Mouse (Mus musculus): Measurements from ENCODE around the gene Hcn2.
"Not testable (repeated sequence)": the region's sequence is repeated elsewhere in the genome, so short reads cannot be mapped to it uniquely, and the experiment has no call there.

Hcn2 gene

DNA sequence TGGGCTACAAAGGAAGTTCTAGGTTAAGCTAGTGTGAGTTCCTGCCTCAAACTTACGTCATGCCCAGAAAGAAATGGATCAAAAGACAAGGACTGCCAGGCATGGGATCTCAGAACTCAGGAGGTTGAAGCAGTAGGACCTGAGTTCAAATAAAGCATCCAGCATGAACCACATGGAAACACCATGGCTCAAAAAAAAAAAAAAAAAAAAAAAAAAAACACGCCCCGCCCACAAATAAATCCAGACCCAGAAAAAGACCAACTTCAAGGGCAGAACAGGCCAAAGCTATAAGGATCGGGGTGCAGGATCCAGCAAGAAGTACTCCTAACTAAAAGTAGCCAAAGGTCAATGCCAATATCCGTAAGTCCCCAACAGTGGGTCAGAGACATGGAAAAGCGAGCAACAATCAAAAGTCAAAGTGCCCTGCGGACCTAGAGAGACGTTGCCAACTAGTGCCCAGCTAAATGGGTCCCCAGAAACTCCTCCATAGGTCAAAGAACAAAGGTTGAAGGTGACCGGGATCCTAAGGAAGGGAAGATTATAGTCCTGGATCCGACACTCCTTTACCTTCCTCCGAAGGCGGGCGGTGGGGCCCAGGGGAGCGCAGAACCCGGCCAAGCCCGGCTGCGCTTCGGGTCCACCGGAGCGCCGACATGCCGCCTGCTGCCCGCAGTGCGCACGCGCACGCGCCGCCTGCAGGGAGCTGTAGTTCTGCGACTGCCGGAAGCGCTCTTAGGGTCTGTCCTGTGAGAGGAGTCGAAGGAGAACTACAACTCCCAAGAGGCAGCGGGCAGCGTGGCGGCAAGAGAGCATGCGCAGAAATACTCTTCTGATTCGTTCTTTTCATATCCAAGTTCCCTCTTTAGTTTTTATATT, 29.7 kb downstream of the Hcn2 start, which contains the start of gene Polrmt:
Gene Polrmt (minus strand): TSS at position 684 of the 876 bp plus-strand sequence.
- DNase-seq: peak; percentile 98

DNA sequence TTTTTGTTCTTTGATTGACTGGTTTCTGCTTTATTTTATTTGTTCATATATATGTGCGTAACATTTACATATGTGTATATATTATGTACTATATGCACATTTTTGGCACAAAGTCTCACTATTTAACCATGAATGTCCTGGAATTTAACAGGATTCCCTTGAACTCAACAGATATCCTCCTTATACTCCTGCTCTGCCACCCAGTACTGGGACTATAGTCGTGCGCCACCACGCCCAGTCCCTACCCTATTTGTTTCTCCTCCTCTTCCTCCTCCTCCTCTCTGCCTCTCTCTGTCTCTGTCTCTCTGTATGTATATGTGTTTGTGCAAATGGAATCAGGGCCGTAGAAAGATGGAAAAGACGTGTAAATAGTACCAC, 30.3 kb downstream of the Hcn2 start:
- DNase-seq: no peak

DNA sequence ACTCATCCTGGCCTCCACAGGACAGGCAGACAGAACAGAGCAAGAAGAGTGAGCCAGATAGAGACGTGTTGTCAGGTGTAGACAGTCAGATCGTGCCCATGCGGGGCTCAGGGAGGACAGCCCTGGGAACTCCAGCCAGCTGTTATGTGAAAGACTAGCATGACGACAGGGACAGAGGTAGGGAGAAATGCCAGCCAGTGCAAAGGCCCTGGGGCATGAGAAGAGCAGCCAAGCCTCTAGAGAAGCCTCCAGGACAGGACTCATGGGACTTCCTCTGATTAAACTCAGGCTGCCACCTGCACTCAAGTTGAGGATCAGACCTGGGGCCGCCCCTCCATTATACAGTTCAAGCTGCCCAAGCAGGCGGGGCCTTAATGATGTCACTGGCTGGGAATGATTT, 32.1 kb downstream of the Hcn2 start:
- DNase-seq: peak; percentile 51

DNA sequence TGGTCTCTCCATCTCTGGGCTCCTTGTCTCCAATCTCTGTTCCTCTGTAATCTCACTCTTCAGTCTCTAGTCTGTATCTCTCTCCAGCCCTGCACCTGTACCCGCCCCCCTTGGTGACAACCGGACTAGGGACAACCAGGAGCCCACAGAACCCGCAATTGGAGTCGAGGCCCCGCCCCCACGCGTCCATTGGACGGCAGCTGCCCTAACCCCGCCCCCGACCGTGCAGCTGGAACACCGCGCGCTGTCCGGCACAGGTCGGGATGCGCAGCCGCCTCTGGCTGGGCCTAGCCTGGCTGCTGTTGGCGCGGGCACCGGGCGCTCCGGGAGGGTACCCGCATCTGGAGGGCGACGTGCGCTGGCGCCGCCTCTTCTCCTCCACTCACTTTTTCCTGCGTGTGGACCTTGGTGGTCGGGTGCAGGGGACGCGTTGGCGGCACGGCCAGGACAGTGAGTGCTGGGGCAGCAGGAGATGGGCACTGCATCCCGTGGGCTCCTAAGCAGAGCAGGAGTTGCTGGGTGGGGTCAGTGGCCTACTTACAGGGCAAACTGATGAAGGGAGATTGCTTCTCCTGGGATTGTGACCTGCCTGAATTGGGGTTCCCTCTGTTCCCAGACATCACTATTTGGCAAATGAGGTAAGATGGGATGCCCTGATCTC, 38.6 kb downstream of the Hcn2 start, which contains the start of gene Fgf22:
Gene Fgf22 (plus strand): TSS at position 221 of the 661 bp plus-strand sequence.
- peak; percentile 87 for DNase-seq

DNA sequence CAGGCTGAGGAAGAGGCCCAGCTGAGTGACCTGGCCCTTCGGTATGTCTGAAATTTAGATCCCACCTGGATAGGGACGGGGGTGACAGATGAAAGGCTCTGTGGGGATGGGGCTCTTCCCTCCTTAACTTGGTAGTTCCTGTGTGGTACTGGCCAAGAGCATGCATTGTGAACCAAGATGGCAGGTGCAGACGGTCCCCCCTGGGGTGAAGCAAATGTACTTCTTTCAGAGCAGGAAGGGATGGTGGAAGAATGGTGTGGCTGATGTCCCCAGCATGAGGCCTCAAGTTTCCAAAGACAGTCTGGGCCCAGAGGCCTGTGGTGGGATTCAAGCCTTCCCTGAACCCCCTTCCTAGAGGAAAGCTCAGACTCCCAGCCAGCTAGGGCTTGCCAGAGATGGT, 39.4 kb downstream of the Hcn2 start:
- DNase-seq: peak; percentile 59

DNA sequence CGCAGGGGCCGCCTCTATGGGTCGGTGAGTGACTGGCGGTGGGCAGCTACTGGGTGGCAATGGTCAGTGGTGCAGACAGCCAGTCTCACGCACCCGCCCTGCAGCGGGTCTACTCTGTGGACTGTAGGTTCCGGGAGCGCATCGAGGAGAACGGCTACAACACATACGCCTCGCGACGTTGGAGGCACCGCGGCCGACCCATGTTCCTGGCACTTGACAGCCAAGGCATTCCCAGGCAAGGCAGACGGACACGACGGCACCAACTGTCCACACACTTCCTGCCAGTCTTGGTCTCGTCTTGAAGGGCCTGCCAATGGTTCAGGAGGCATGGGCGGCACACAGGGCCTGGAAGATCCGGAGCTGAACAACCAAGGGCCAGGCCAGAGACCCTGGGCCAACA, 40.2 kb downstream of the Hcn2 start:
- DNase-seq: no peak

DNA sequence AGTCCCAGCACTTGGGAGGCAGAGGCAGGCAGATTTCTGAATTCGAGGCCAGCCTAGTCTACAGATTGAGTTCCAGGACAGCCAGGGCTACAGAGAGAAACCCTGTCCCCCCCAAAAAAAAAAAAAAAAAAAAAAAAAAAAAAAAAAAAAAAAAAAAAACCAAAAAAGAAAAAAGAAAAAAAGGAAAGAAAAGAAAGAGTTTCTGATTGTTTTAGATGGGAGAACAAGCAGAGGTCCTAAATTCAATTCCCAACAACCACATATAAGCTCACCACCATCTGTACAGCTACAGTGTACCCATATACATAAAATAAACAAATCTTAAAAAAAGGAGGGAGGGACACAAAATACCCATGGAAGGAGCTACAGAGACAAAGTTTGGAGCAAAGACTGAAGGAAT, 43.2 kb downstream of the Hcn2 start:
- DNase-seq: not testable (repeated sequence)

DNA sequence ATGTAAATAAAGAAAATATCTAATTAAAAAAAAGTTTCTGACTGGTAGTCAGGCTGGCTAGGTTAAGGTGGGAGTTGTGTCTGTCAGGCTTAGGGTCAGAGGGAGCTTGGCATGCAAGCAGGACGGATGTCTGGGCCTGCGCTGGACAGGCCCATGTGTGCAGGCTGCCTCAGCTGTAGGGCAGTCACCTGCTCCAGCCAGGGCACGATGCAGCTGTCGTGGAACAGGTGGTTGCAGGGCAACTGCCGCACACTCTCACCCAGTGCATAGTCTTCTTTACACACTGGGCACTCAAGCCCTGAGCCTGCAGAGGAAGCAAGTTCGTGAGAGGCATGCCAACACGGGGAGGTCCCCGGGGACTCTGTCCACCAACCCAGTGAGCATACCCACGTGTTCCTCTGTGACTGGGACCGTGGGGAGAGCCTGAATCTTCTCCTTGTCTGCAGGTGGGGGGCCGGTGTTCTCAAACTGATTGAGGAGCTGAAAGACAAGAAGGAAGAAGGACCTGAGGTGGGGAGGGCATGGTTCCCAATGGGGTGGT, 44.2 kb downstream of the Hcn2 start:
- no peak for DNase-seq

DNA sequence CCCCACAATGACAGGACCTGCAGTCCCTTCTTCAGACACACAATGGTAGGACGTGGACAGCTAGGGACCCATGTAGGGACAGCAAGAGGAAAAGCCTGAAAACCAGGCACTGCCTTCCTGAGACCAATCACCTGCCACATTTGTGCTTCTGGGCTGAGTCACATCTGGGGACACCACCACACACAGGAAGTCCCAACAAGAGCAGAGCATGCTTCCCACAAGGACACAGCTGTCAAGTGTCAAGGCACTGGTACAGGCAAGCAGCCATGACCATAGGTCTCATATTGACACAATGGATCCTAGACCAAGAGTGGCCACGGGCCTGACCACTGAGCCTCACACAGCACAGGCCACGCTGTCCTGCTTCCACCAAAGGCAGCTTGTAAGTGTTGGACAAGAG, 46.4 kb downstream of the Hcn2 start:
- no peak for DNase-seq

DNA sequence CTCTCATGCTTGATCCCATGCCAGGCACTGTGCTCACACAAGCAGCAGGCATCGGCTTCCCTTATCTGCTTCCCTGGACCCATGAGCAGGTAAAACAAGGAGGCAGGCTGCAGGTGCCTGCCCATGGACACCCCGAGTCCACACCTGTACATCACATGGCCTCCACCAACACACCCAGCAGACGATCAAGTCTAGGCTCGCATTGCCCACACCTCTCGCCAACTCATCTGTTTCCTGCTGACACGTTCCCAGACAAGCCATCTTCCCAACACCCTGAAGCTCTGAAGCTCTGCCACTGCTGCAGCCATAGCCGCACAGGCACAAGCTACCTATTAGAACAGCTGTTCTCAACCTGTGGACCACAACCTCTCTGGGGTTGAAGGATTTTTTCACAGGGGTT, 47.8 kb downstream of the Hcn2 start:
- DNase-seq: no peak

DNA sequence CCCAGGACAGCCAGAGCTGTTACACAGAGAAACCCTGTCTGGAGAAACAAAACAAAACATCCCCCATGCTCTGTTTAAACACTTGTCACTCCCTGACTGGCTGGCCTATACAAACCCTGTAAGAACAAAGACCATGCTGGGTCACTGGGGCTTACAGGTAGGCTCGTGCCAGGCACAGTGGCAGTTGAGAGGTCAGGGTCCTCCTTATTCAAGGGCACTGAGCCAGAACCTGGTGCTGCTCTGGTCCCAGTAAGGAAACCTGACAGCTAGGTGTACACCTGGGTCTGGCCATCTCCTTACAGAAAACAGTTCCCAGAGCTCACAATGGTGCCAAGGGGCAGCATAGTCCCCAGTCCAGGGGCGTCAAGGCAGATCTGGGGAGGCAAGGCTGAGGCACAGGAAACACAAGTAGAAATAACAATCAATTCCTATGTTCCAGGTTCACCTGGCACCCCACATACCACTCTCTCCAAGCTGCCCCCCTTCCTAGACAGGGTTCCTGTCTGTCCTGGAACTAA, 48.9 kb downstream of the Hcn2 start:
- peak; percentile 66 for DNase-seq

DNA sequence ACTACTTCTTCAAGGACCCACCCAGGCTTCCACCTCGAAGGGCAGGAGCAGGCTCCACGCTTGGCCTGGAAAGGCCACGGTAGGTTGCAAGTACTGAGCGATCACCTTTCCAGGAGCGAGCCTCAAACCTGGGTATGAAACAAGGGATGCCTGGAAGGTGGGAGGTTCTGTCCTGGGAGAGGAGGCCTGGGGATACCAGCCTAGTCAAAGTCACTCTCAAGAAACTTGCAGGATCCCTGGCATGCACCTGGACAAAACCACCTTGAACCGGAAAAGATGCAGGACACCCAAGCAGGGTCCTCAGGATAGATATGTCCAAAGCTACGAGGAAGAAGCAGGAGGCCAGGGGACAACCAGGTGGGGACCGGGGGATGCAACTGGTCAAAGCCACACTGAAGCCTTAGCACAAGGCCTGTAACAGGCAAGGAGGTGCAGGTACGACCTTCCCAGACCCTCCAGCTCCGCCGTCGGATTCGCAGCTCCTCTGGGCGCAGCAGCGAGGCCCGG, 49.6 kb downstream of the Hcn2 start:
- DNase-seq: no peak

DNA sequence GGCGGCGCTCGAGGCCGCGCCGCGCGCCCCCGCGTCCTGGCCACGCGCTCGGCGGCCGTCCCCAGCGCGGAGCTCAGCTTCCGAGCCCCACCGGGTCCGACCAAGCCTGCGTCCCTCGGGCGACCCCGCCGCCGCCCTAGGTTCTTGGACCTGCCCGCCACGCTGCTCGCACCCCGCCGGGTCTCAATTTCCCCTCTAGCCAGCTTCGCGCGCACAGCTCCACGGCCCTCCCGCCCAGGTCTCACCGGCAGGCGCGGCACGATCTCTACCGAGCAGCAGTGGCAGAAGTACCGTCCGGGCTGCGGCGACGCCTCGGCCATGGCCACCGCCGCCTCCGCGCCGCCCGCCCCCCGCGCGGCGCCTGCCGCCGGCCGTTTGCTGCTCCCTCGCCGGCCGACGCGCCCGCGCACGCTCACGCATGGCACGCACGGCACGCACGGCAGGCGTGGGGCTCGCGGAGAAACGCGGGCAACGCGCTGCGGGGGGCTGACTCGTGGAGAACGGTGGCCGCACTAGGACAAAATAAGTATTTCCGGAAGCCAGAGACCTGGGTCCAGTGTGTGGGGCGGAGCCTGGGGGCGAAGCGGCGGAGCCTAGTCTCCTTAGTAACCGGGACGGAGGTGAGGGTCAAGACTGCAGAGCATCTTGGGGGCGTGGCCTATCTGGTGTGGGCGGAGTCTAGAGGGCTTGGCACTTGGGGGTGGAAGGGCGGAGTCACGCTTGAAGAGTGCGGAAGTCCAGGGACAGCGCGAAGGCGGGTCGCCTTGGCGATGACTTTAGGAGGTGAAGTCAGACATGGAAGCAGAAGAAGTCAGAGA, 50.3 kb downstream of the Hcn2 start, which contains the start of gene Rnf126:
Gene Rnf126 (minus strand): TSS at position 445 of the 818 bp plus-strand sequence.
- peak; percentile 99 for DNase-seq

DNA sequence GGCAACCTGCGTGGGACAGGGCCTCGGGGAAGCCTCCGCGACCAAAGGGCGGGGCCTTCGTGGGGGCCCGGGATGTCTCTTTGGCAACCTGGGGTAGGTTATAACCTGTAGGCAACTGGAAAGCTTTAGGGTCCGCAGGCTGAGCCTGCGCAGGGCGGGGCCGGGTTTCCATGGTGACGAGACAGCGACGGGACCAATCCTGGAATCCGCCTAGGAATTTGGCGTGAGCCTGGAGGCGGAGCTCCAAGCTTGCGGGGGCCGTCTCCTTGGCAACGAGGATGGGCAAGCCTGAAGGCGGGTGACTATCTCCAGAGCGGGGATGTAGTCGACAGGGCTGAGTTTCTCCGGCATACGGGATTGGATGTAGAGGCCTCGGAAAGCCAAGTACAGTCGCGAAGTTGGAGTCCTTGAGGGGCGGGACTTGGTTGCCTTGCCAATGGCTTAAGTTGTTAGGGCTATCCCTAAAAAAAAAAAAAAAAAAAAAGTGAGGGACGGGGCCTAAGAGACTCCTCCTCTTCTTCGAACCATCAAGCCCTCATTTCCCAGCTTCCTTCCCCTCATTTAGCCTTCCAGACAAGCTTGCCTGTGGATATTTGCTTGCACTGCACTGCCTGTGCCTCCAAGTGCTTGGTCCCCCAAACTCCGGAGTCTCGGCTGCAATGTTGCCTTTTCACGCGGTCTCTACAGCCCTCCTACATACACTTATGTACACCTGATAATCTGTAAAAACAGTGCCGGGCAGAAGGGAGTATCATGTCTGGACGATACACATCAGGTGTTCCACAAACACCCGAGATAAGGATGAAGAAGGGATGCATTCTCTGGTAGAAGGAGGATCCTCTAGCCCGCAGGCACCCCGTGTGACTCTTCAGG, 51.2 kb downstream of the Hcn2 start:
- peak; percentile 95 for DNase-seq

DNA sequence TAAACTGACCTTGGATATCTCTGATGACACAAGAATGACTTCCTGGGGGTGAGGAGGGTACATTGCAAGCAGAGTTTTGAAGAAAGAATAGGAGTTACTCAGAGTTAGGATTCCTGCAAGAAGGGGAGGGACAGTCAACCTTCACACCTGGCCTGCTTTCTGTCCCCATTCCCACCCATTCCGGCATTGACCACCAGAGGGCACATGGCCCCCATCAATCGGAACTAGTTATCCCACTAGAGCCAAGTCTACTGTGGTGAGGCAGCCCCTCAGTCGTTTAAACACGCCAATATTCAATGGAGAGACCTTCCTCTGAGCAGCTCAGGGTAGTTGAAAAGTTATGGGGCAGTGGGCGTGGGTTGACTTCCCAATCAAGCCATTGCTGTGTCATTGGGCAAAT, 52.0 kb downstream of the Hcn2 start:
- peak; percentile 79 for DNase-seq

DNA sequence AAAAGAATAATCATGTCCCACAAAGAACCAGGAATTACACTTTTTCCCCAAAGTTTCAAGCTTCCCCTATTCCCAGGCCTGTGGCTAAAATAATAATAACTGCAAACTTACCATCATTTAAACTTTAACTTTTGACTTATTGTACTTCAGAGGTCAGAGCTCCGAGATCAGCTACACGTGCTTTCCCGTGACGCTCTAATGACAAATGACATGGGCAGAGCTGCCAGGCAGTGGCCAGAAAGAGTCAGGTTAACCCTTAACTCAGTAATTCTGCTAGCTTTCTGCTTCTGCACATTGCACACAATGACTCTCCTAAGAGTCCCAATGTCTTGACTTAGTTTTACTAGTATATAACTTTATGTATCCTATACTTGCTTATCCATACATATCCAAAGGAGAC, 52.9 kb downstream of the Hcn2 start:
- DNase-seq: no peak

DNA sequence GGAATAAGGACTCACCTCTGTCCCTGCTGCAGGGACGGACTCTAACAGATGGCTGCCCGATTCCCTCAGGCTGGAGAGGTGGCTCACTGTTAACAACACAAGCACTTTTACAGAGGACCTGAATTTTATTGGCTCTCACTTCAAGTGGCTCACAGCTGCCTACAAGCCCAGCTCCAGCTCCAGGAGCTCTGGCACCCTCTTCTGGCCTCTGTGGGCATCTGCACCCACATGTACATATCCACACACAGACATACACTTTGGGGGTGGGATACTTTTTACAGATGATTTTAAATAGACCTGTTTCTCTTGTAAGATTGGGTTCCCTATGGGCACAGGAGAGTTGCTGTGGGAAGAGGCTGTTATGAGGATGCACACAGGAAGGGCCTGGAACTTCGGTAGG, 55.9 kb downstream of the Hcn2 start:
- no peak for DNase-seq

DNA sequence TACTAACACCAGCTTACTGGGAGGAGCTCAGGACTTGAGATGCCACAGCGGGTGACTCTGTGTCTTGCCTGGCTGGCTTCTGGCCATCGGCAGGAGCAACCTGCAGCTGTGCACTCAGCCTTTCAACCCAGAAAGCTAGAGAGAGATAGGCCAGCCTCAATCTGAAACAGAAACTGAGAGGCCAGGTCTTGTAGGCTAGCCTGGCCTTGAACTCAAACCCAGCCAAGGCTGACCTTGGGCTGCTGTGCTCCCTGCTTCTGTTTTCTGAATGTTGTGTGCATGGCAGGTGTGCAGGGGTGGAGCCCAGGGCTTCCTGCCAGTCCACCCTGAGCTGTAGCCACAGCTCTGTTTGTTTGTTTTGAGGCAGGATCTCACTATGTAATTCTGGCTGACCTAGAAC, 56.8 kb downstream of the Hcn2 start:
- no peak for DNase-seq

DNA sequence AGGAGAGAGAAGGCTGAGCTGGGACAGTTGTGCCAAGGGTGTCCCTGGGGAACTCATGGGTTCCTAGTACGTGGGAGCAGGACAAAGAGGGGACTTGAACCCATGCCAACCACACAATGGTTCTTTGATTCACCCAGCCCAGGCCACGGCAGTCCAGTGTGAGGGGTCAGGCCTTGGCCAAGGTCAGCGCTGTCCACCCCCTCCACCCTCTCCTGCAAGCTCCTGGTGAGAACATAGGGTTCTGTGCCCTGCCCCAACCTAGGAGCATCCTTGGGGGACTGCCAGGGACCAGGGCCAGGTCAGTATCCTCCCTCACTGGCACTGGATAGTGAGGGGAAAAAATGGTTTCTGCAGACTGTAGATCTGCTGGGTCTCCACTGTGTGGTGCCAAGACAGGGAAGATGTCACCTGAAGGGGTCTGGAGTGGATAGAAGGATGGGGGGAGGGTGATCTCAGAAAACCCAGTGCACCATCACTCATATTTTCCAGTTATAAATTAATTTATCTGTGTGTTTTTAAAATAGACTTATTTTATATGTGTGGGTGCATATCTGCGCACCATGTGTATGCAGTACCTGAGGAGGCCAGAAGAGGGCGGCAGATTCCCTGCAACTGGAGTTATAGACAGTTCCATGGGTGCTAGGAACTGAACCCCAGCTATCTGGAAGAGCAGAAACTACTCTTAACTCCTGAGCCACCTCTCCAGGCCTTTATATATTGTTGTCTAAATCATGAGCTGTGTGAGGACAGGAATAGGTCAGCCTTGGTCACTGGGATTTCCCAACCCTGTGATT, 58.2 kb downstream of the Hcn2 start:
- no peak for DNase-seq

DNA sequence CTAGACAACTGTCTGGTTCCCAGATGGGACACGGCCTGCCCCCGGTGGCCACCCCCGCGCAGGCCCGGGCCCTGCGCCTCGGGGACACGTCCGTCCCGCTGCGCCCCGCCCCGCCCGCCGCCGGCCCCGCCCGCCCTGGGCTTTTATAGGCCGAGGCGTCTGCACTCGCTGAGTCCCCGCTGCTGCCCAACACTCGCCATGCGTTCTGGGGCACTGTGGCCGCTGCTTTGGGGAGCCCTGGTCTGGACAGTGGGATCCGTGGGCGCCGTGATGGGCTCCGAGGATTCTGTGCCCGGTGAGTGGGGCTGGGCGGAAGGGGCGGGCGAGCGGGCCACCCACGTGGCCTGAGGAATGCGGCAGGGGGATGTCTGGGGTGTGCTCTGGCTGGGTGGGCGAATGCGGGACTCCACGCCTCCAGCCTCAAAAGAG, 60.7 kb downstream of the Hcn2 start, which contains the start of gene Fstl3:
Gene Fstl3 (plus strand): TSS at position 170 of the 429 bp plus-strand sequence.
- DNase-seq: no peak
